Mouse (Mus musculus) ES-E14 (cell line): ENCODE results near the gene Foxn3. TPM values are rescaled to one million over a fixed set of nuclear protein-coding genes. Genes with fewer than 3 reads are reported as not detected.

Source experiments
- DNase-seq: peaks from one replicate; pipeline ENCODE4 v3.0.0-alpha.2; 2013; ENCODE audit warnings: low read depth, low spot score
- H3K27ac ChIP-seq: 2 replicates; pipeline ENCODE4 v1.5.1; 2012; ENCODE audit warnings: low read depth, mild to moderate bottlenecking, low read length, moderate library complexity, mixed read lengths; ENCODE audit not compliant: poor library complexity, insufficient read depth, severe bottlenecking
- H3K36me3 ChIP-seq: 2 replicates; pipeline ENCODE4 v1.6.1; 2012; ENCODE audit warnings: mild to moderate bottlenecking, low read length, moderate library complexity, mixed read lengths; ENCODE audit not compliant: control insufficient read depth, poor library complexity, insufficient read depth, severe bottlenecking
- H3K4me1 ChIP-seq, 2 experiments: fragments of 150-350 bp in 1 of 2; sonication (generic) in 1 of 2; 2 replicates each; pipeline ENCODE4 v1.6.1; 2012; ENCODE audit warnings: low read length in 2 of 2, mild to moderate bottlenecking in 1 of 2, mixed read lengths in 1 of 2; ENCODE audit not compliant: control insufficient read depth in 2 of 2, insufficient read depth in 2 of 2, poor library complexity in 1 of 2
- H3K4me3 ChIP-seq, 2 experiments: fragments of 150-350 bp in 1 of 2; sonication (generic) in 1 of 2; 2 replicates each; pipeline ENCODE4 v1.5.1; 2012; ENCODE audit warnings: low read length in 2 of 2, low read depth in 1 of 2, mild to moderate bottlenecking in 1 of 2, mixed read lengths in 1 of 2; ENCODE audit not compliant: insufficient read depth in 1 of 2, poor library complexity in 1 of 2, severe bottlenecking in 1 of 2
- H3K9ac ChIP-seq: 2 replicates; pipeline ENCODE4 v1.6.1; 2012; ENCODE audit warnings: low read depth, mild to moderate bottlenecking, low read length, mixed read lengths; ENCODE audit not compliant: poor library complexity, insufficient read depth, severe bottlenecking
- H3K9me3 ChIP-seq: fragments of 150-350 bp; sonication (generic); 2 replicates; pipeline ENCODE4 v1.6.1; 2012; ENCODE audit warnings: low read depth, mild to moderate bottlenecking, low read length; ENCODE audit not compliant: control insufficient read depth, insufficient read depth
- CHD2 ChIP-seq: IDR thresholded peaks from 2 replicates; pipeline ENCODE4 v1.6.1; 2014; ENCODE audit warnings: mild to moderate bottlenecking, low read depth, low read length, inconsistent platforms
- HCFC1 ChIP-seq: IDR thresholded peaks from 2 replicates; pipeline ENCODE4 v1.6.1; 2012; ENCODE audit warnings: low read length, inconsistent platforms, borderline replicate concordance; ENCODE audit not compliant: insufficient read depth
- MAFK ChIP-seq: IDR thresholded peaks from 2 replicates; pipeline ENCODE4 v1.6.1; 2014; ENCODE audit warnings: mild to moderate bottlenecking, low read depth, low read length, inconsistent platforms; ENCODE audit not compliant: insufficient read depth
- ZC3H11A ChIP-seq: IDR thresholded peaks from 2 replicates; pipeline ENCODE4 v1.6.1; 2012; ENCODE audit warnings: low read depth, mild to moderate bottlenecking, inconsistent platforms, low read length, borderline replicate concordance
- ZNF384 ChIP-seq: IDR thresholded peaks from 2 replicates; pipeline ENCODE4 v1.6.1; 2012; ENCODE audit warnings: low read depth, low read length, inconsistent platforms
- in situ Hi-C, 2 experiments: fragments of 600-800 bp; cut with MboI; formaldehyde crosslinking; loops; one replicate each; pipeline ENCODE4 v1.15.1; 2025; ENCODE audit warnings: low sequenced_read_pairs in 2 of 2, inconsistent platforms in 1 of 2; ENCODE audit not compliant: unreplicated experiment in 2 of 2
- total RNA-seq: library from RNA; depleted of rRNA; stranded (reverse); fragments of 300-350 nt; gene quantifications from 2 replicates; pipeline ENCODE4 v1.2.3, GENCODE M21; 2012

The Foxn3 gene
- total RNA-seq, 1 experiment, result 34.6 TPM

- DNase-seq, result peak; percentile 62
- TF ChIP-seq CHD2, result no peak
- TF ChIP-seq MAFK, result peak; percentile 71; the same call in 1 of the 2 replicates
- in situ Hi-C loops, result no loop called here
- Histone ChIP-seq H3K27ac (no peak overlapping the region), H3K9ac (no peak overlapping the region), H3K36me3 (no peaks in the 10 kb centered on the region), H3K4me3 (peak overlapping the region in 1 of 2 experiments; percentile 9; a peak in 1 of 4 replicates), H3K9me3 (no peaks in the 10 kb centered on the region), H3K4me1 (peaks cover 7 to 10% of the 10 kb centered on the region in 2 experiments; a peak in 3 of 4 replicates)
Observed at GRCm38 (mm10) chr12:99574299-99574698, 10.9 kb upstream of the Foxn3 start.

GRCm38 (mm10) chr12:99573036-99573435, 9.7 kb upstream of the Foxn3 start:
- Histone ChIP-seq H3K9ac (no peak overlapping the region), H3K36me3 (no peaks in the 10 kb centered on the region), H3K27ac (no peak overlapping the region), H3K4me1 (peaks cover 7 to 10% of the 10 kb centered on the region in 2 experiments; a peak in 3 of 4 replicates), H3K9me3 (no peaks in the 10 kb centered on the region), H3K4me3 (no peak overlapping the region)
- DNase-seq, result no peak
- in situ Hi-C loops, result no loop called here
- TF ChIP-seq CHD2, result no peak
- no peak for TF ChIP-seq ZC3H11A
- no peak for TF ChIP-seq ZNF384
- no peak for TF ChIP-seq MAFK
- no peak for TF ChIP-seq HCFC1

- DNase-seq, result no peak
- no peaks in the 10 kb centered on the region for H3K9me3 ChIP-seq
- H3K27ac ChIP-seq, result no peak overlapping the region
- no peak overlapping the region for H3K4me3 ChIP-seq
- no peak overlapping the region for H3K9ac ChIP-seq
- TF ChIP-seq CHD2 (no peak), ZC3H11A (no peak), ZNF384 (no peak), MAFK (no peak), HCFC1 (no peak)
- no peaks in the 10 kb centered on the region for H3K36me3 ChIP-seq
- H3K4me1 ChIP-seq, result peaks cover 5 to 10% of the 10 kb centered on the region in 2 experiments; a peak in 3 of 4 replicates
- in situ Hi-C loops, result no loop called here
Observed at GRCm38 (mm10) chr12:99571999-99572398, 8.6 kb upstream of the Foxn3 start.

- TF ChIP-seq HCFC1, result no peak
- TF ChIP-seq CHD2, result no peak
- no peak for TF ChIP-seq ZC3H11A
- no peak for TF ChIP-seq ZNF384
- TF ChIP-seq MAFK, result no peak
- Histone ChIP-seq H3K36me3 (no peaks in the 10 kb centered on the region), H3K4me1 (peaks cover 0 to 8% of the 10 kb centered on the region in 2 experiments; a peak in 3 of 4 replicates), H3K4me3 (0 out of 4 replicates have a peak overlapping the region, but pooled peaks of 1 of the 2 experiments have one; percentile 8), H3K9ac (no peak overlapping the region), H3K9me3 (no peaks in the 10 kb centered on the region), H3K27ac (no peak overlapping the region)
- DNase-seq, result no peak
- in situ Hi-C loops, result no loop called here
Observed at GRCm38 (mm10) chr12:99570197-99570956, 7.0 kb upstream of the Foxn3 start.

- Histone ChIP-seq H3K36me3 (no peaks in the 10 kb centered on the region), H3K4me3 (no peak overlapping the region), H3K9me3 (no peaks in the 10 kb centered on the region), H3K9ac (no peak overlapping the region), H3K27ac (no peak overlapping the region), H3K4me1 (peaks cover 0 to 5% of the 10 kb centered on the region in 2 experiments; a peak in 1 of 4 replicates)
- DNase-seq, result no peak
- no peak for TF ChIP-seq MAFK
- TF ChIP-seq CHD2, result no peak
- no peak for TF ChIP-seq ZNF384
- TF ChIP-seq HCFC1, result no peak
- TF ChIP-seq ZC3H11A, result no peak
- in situ Hi-C loops, result no loop called here
Observed at GRCm38 (mm10) chr12:99565606-99566005, 2.2 kb upstream of the Foxn3 start.
